Mouse (Mus musculus): Measurements from ENCODE around the gene Fam122c. TPM values are rescaled to one million over a fixed set of nuclear protein-coding genes. Genes with fewer than 3 reads are reported as not detected.

Fam122c gene
- total and polyA plus RNA-seq, 3 experiments, result not detected

GRCm38 (mm10) chrX:53370366-53370740 is 97.1 kb downstream of the Fam122c start, which contains the start of gene Mospd1:
Mospd1 (minus strand) TSS chrX:53370502.
- peak; percentile 93 for DNase-seq

Other genes with a start within 250 kb of the Fam122c start
- gene Plac1, start 33.3 kb upstream of the Fam122c start, total RNA-seq (2021), result not detected
- not detected in 2 replicates for gene Plac1, start 33.3 kb upstream of the Fam122c start, polyA plus RNA-seq (2012; rRNA removed)
- 1 to 10 TPM; 7.6 to 8.1 TPM for gene Fam122b, start 3.6 kb upstream of the Fam122c start, total RNA-seq (2021)
- 1.9 and 2.6 TPM in 2 replicates for gene Fam122b, start 3.6 kb upstream of the Fam122c start, polyA plus RNA-seq (2012; rRNA removed)
- 10 to 100 TPM; 18.4 to 25.8 TPM for gene Mospd1, start 97.1 kb downstream of the Fam122c start, total RNA-seq (2021)
- gene Mospd1, start 97.1 kb downstream of the Fam122c start, polyA plus RNA-seq (2012; rRNA removed), result 0.27 and 0.42 TPM in 2 replicates
- not detected for gene Etd, start 161.5 kb downstream of the Fam122c start, total RNA-seq (2021)
- not detected in 2 replicates for gene Etd, start 161.5 kb downstream of the Fam122c start, polyA plus RNA-seq (2012; rRNA removed)